Mouse (Mus musculus) right cerebral cortex, postnatal 4 days (tissue): ENCODE data around the gene Srcap.

Experiments used
- DNase-seq: peaks from one replicate; pipeline ENCODE4 v3.0.0-alpha.2; 2022

Gene Srcap

DNA sequence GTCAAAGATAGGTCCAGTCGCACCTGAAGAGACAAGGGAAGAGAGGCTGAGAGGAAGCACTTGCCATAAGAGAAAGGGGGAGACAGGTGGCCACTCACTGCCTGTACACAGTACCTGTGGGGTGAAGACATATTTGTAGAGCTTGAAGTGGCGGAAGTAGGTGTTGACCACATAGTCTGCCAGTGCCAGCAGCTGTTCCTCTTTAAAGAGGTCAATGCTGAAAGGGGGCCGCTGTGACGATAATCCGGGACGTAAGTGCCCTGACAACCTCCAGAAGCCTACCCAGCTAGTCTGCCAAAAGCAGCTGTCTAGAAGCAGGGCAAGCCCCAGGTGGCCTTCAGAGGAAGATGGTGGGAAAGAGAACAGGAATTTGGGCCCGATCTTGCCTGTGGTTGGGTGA is 73.2 kb downstream of the Srcap start:
- no peak for DNase-seq

DNA sequence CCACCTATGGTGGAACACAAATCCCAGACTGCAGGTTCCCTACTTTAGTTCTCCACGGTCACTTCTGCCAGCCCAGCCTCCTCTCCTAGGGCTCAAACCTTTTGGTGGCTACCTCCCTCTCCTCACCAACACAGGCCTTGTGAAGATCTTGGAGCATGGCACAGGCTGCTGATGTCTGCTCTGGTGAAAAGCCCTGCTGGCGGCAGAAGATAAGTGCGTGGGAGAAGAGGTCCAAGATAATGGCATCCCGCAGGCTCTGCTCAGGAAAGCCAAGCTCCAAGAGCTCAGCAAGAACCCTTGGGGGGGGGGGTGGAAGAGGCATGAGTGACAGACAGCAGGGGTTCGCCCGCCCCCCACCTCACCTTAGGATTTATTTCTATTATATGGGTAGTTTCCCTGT is 74.4 kb downstream of the Srcap start:
- DNase-seq = no peak

DNA sequence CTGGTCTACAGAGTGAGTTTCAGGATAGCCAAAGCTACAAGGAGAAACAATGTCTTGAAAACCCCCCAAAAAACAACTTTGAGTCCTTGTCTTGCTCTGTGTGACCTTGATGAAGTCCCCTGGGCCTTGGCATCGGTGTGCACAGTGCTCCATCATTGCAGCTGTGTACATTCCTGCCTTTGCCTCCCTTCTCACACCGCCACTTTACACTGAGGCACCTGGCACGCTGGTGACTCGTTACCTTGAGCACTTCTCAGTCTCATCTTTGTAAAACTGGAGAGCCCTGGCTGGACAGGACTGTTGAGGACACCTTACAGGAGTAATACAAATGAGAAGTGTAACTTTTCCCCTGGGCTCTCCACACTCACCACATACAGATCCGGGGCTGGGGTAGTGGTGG is 75.4 kb downstream of the Srcap start:
- no peak for DNase-seq

DNA sequence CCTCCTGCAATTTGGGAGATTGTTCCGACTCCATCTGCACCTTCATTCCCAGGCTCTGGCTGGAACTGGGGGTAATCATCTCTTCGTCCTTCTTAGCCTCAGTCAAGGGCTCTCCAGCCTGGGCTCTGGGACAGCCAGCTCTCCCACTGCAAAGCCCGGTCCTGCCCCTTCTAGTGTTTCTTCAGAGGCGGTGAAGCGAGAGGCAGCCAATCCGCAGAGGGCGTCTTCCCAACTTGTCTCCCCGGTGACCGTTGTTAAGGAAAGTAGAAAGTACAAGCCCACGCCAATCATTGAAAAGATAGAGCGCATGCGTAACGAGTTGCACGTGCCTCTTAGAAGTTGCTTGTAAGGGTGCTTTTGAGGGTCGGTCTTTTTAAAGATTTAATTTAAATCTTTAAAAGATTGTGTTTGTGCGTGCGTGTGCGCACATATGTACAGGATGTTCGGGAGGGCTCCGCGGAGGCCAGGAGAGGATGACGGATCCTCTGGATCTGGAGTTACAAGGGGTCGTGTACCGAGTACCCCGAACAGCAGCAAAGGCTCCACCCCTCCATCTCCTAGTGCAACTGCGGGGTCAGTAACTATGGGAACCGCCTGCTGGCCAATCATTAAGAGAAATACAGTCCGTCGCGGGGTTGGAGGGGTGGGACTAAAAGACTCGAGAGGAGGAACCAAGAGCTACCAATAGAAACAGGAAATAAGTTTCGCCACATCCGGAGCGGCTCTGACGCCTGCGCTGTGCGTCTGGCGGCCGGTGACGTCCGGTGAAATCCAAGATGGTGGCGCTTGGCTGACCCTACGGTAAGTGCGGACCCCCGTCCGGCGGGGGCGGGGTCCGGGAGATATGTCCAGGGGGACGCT is 76.5 kb downstream of the Srcap start, which contains the start of the genes Ccdc189 and Rnf40:
TSS of gene Ccdc189 (minus strand) at position 585 of the 861 bp plus-strand sequence.
TSS of gene Rnf40 (plus strand) at position 757 of the 861 bp plus-strand sequence.
- peak; percentile 82 for DNase-seq

DNA sequence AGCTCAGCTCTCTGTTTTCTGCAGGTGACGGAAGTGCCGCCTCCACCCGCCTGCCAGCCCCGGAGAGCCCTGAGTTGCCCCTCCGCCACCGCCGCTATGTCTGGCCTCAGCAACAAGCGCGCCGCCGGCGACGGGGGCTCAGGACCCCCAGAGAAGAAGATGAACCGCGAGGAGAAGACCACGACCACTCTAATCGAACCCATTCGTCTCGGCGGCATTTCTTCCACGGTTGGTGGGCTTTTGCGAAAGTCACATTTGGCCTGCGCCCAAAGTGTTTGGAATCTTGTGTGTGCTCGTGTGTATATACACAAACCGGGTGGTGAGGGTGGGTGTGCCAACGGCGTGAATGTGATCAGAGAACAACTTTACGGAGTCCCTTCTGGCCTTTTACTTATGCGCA is 77.1 kb downstream of the Srcap start:
- DNase-seq = no peak

DNA sequence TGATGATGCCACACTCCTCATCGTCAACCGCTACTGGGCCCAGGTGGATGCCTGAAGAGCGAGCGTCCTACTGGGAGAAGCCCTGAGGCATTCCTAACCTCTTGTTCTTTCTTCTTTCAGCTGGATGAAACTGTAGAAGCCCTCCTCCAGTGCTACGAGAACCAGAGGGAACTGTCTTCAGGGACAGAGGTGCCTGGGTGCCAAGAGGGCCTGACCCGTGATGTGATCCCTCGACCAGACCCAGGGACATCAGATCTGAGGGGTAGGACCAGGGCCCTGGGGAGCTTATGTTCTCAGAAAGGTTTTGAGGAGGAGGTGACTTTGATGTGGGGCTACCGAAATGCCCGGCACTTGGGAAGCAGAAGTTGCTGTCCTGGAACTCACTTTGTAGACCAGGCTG is 77.9 kb downstream of the Srcap start:
- no peak for DNase-seq

DNA sequence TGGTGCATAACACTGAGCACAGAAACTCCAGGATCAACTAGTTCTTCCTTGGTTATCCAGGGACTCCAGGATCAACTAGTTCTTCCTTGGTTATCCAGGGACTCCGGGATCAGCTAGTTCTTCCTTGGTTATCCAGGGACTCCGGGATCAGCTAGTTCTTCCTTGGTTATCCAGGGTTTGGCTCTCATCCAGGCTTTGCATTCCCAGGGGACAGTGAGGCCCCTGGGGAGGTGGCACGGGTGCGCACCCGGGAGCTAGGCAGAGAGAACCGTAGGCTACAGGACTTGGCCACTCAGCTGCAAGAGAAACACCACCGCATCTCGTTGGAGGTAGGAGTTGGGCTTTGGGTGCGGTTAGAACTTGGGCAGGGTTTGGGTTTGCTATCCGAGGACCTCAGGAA is 79.3 kb downstream of the Srcap start:
- no peak for DNase-seq

DNA sequence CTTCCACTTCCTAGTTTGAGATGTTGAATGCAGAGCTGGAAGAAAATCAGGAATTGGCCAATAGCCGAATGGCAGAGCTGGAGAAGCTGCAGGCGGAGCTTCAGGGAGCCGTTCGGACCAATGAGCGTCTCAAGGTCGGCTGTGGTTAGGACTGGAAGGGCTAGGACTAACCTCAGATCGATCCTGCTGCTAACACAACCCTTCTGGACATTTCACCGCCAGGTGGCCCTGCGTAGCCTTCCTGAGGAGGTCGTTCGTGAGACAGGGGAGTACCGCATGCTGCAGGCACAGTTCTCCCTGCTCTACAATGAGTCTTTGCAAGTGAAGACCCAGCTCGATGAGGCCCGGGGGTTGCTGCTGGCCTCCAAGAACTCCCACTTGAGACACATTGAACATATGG is 80.8 kb downstream of the Srcap start:
- no peak for DNase-seq

DNA sequence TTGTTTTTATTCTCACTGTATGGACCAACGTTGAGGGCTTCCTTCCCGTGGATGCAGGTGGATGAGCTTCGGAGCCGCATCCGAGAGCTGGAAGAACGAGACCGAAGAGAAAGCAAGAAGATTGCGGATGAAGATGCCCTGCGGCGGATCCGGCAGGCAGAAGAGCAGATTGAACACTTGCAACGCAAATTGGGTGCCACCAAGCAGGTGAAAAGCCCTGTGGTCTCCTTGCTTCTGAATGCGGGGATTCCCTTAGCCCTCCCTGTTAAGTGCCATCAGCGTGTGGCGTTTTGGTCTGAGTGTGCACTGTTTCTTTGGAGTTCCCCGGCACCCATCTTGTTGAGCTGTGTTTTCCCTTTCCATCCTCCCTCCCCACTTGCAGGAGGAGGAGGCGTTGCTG is 85.0 kb downstream of the Srcap start:
- no peak for DNase-seq

DNA sequence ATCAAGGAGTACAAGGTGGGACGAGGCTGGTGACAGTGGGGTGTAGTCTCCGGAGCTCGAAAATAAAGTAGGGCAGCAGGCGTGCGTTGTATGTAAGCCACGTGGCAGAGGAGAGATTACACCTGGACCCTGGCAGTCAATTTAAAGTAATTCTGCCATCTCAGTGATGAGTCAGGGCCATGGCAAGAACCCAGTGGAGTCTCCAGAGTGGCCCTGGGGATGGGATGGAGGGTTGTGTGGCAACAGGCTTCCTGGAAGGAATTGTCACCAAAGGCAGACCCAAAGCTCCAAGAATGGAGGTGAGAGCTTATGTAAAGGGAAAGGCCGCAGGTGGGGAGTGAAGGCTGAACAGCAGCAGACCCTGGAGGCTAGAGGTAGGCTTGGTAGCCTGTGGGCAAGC is 88.8 kb downstream of the Srcap start:
- no peak for DNase-seq

DNA sequence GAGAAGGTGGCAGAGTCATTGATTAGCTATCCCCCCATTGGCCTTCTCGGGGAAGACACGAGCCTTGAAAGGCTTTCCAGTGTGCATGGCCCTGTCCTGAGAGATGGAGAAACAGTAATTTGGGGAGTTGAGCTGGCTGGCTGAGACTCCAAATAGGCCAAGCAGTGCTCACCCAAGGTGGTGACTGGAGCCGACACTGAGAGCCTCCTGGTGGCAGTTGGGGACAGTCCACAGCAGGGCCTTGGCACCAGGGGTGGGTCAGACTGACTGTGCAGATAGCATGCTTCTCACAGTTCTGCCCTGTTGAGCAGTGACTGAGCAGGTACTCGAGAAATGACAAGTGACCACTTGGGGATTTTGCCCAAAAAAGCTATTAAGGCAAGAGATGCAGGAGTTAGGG is 90.0 kb downstream of the Srcap start:
- DNase-seq = no peak

DNA sequence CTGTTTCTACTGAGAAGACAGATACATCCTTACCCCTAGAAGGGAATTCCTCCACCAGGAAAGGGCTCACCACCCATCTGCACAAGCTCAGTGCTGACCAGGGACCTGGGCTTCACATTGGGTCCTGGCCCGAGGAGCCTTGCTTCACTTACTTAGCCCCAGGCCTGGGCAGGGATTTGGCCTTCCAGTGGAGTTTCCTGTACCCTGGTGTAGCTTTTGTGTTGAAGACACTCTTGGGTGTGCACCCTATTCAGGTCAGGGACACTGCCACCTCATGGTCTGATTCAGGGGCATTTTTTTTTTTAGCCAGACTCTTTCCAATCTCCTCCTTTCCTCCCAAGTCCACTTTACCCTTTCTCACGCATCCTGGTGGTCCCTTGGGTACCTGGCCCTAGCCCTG is 91.1 kb downstream of the Srcap start:
- DNase-seq = no peak

DNA sequence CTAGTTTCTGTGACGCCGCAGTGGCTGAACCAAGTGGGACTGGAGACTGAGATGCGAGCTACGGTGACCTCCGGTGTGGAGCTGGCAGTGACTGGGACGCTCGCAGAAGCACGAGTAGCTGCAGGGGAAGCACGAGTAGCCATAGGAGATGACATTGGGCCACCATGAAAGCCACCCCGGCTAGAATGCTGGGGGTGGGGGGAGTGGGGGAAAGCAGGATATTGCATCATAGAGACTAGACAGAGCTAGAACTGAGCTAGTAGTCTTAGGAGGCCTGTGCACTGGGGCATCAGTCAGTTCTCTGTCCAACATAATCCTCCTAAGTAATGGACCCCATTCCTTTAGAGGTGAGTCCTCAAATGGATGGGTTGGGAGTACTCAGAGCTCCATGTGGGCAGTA is 92.5 kb downstream of the Srcap start:
- no peak for DNase-seq

DNA sequence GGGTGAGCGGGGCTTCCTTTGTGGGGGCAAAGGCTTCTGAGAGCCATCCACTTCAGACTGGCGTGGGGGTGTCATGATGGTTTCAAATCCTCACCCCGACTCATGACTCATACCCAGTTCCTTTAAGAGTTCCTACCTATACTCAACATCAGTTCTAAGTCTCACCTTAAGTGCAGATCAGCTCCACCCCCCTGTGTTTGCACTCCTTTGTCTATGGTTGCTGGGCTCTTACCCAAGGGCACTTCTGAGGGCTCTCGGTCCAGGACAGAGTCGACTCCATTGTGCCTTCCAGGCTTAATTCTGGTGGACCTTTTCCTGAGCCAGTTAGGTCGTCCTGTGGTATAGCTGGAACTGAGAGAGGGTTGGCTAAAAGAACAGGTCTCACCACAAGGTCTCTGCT is 95.4 kb downstream of the Srcap start:
- no peak for DNase-seq
